Comparison of ENCODE assay signal across 24 mouse cellular contexts in genomic region chr5:102859749-102860148, GRCm38 (mm10).
"Had no signal": no experiment of that assay in that cellular context is flagged by ENCODE, and none has a peak within 500 bp of the region (broad histone marks: within the 10 kb centered on the region; RNA-seq: fewer than 3 reads in every experiment).

No protein-coding gene starts in this region.

- H3K27ac ChIP-seq: heart, adult 2 months; heart, embryonic 13.5 days; heart, embryonic 15.5 days; hindbrain, embryonic 13.5 days; hindbrain, embryonic 15.5 days; hindbrain, postnatal 0 days; limb, embryonic 12.5 days; limb, embryonic 15.5 days; liver, embryonic 12.5 days; liver, embryonic 14.5 days had no signal

- H3K4me2 ChIP-seq: heart, embryonic 11.5 days; heart, embryonic 13.5 days; heart, embryonic 15.5 days; hindbrain, embryonic 13.5 days; hindbrain, embryonic 15.5 days; limb, embryonic 12.5 days; limb, embryonic 15.5 days; liver, embryonic 12.5 days had no signal

- H3K9ac ChIP-seq: forebrain, postnatal 0 days; heart, embryonic 13.5 days; heart, embryonic 15.5 days; hindbrain, embryonic 13.5 days; hindbrain, embryonic 15.5 days; limb, embryonic 12.5 days; limb, embryonic 15.5 days; liver, embryonic 12.5 days; liver, embryonic 14.5 days had no signal

- H3K9me3 ChIP-seq: heart, embryonic 13.5 days; heart, embryonic 15.5 days; hindbrain, embryonic 13.5 days; hindbrain, embryonic 15.5 days; limb, embryonic 12.5 days; limb, embryonic 15.5 days; liver, embryonic 12.5 days had no signal

- H3K27me3 ChIP-seq: heart, embryonic 13.5 days; heart, embryonic 15.5 days; hindbrain, embryonic 13.5 days; hindbrain, embryonic 15.5 days; limb, embryonic 12.5 days; limb, embryonic 15.5 days; liver, embryonic 12.5 days had no signal

- DNase-seq: forebrain, postnatal 0 days; gastrocnemius, postnatal 14 days; gastrocnemius, postnatal 36 days; heart, adult 11 months; heart, adult 2 months; heart, postnatal 14 days; heart, postnatal 36 days; kidney, adult 11 months; kidney, adult 8-10 months; kidney, postnatal 10 days; layer of hippocampus, adult 9-11 months; layer of hippocampus, postnatal 36 days; left cerebral cortex, postnatal 4 days had no signal

- H3K4me3 ChIP-seq: heart, adult 2 months; heart, embryonic 13.5 days; heart, embryonic 15.5 days; hindbrain, embryonic 13.5 days; hindbrain, embryonic 15.5 days; limb, embryonic 12.5 days; limb, embryonic 15.5 days; liver, embryonic 12.5 days had no signal

- ATAC-seq: forebrain, postnatal 0 days; hindbrain, postnatal 0 days; intestine, embryonic 16.5 days; liver, embryonic 12.5 days had no signal

- H3K4me1 ChIP-seq: liver, embryonic 12.5 days had no signal

- H3K36me3 ChIP-seq: hindbrain, embryonic 13.5 days; hindbrain, embryonic 15.5 days; limb, embryonic 12.5 days; liver, embryonic 12.5 days had no signal
